ENCODE assay signal across 20 mouse cellular contexts in the genomic region with DNA sequence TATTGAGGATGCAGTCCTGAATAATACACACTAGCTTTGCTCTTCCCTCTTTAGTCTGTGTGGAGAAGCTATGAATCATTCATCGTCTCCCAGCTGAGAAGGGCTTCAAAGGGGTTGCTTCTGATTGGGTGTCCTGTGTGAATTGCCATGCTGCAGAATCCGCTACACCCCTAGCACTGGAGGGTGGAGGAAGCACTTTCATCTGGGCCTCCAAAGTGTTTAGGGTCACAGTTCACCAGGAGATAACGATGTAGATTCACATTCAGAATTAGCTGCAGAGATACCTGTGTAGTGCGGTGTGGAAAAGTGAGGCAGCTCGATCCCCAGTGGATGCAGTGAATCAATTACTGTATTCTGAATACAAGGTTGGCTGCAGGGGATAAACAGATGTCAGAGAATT.
DNase-seq lines count a peak whose midpoint lies in the region; ATAC-seq and TF ChIP-seq lines count a peak whose summit lies in the region.
"Had no signal": no experiment of that assay in that cellular context is flagged by ENCODE, and none has a peak within 500 bp of the region (broad histone marks: within the 10 kb centered on the region; RNA-seq: fewer than 3 reads in every experiment).

No protein-coding gene starts in this region.

- H3K9me3 ChIP-seq in forebrain, postnatal 0 days (ENCODE audit: low read length), result no peaks in the 10 kb centered on the region
- no peaks in the 10 kb centered on the region for H3K9me3 ChIP-seq in midbrain, embryonic 13.5 days
- no peaks in the 10 kb centered on the region for H3K9me3 ChIP-seq in liver, embryonic 11.5 days (ENCODE audit: control insufficient read depth, low read length)
- H3K9me3 ChIP-seq in heart, embryonic 12.5 days (replicated peaks), result no peaks in the 10 kb centered on the region
- H3K9me3 ChIP-seq: embryonic facial prominence, embryonic 10.5 days; liver, embryonic 13.5 days; stomach, embryonic 15.5 days had no signal

- H3K4me3 ChIP-seq in forebrain, postnatal 0 days (ENCODE audit: low read depth, low read length), result no peak overlapping the region
- H3K4me3 ChIP-seq in midbrain, embryonic 13.5 days (replicated peaks), result no peak overlapping the region
- H3K4me3 ChIP-seq in liver, embryonic 11.5 days (ENCODE audit: low read depth, low read length), result no peak overlapping the region
- H3K4me3 ChIP-seq in heart, embryonic 12.5 days, result no peak overlapping the region
- H3K4me3 ChIP-seq: embryonic facial prominence, embryonic 10.5 days; erythroblast, embryonic 14.5 days; liver, embryonic 13.5 days; stomach, embryonic 15.5 days had no signal

- no peak overlapping the region for H3K4me2 ChIP-seq in forebrain, postnatal 0 days (ENCODE audit: low read depth)
- no peak overlapping the region for H3K4me2 ChIP-seq in midbrain, embryonic 13.5 days (replicated peaks)
- H3K4me2 ChIP-seq in liver, embryonic 11.5 days, result no peak overlapping the region
- H3K4me2 ChIP-seq in heart, embryonic 12.5 days, result no peak overlapping the region
- H3K4me2 ChIP-seq: heart, embryonic 11.5 days; liver, embryonic 13.5 days; stomach, embryonic 15.5 days had no signal

- H3K9ac ChIP-seq in forebrain, postnatal 0 days, result no peak overlapping the region
- H3K9ac ChIP-seq in midbrain, embryonic 13.5 days (replicated peaks), result no peak overlapping the region
- H3K9ac ChIP-seq in liver, embryonic 11.5 days (ENCODE audit: low read depth, low read length), result no peak overlapping the region
- no peak overlapping the region for H3K9ac ChIP-seq in heart, embryonic 12.5 days
- H3K9ac ChIP-seq: liver, embryonic 13.5 days; stomach, embryonic 15.5 days had no signal

- H3K36me3 ChIP-seq in forebrain, postnatal 0 days (ENCODE audit: insufficient read depth), result no peaks in the 10 kb centered on the region
- H3K36me3 ChIP-seq in midbrain, embryonic 13.5 days, result no peaks in the 10 kb centered on the region
- no peaks in the 10 kb centered on the region for H3K36me3 ChIP-seq in liver, embryonic 11.5 days (ENCODE audit: control insufficient read depth, insufficient read depth, low read length)
- no peaks in the 10 kb centered on the region for H3K36me3 ChIP-seq in heart, embryonic 12.5 days
- H3K36me3 ChIP-seq: embryonic facial prominence, embryonic 10.5 days; G1E; liver, embryonic 13.5 days; stomach, embryonic 15.5 days had no signal

- 33% methylated on average over 5 of the region's 5 CpGs for WGBS in forebrain, postnatal 0 days
- WGBS in midbrain, embryonic 13.5 days, result 20% methylated on average over 5 of the region's 5 CpGs
- WGBS in liver, embryonic 11.5 days, result 48% methylated on average over 5 of the region's 5 CpGs
- 50% methylated on average over 5 of the region's 5 CpGs for WGBS in heart, embryonic 12.5 days

- no peak overlapping the region for H3K27ac ChIP-seq in forebrain, postnatal 0 days (ENCODE audit: low read depth, low read length)
- H3K27ac ChIP-seq in midbrain, embryonic 13.5 days, result peak overlapping the region; percentile 69; the same call in 1 of the 2 replicates
- H3K27ac ChIP-seq in liver, embryonic 11.5 days (ENCODE audit: low read depth, low read length), result no peak overlapping the region
- no peak overlapping the region for H3K27ac ChIP-seq in heart, embryonic 12.5 days (ENCODE audit: poor library complexity, severe bottlenecking)
- H3K27ac ChIP-seq: embryonic facial prominence, embryonic 10.5 days; liver, embryonic 13.5 days; stomach, embryonic 15.5 days had no signal

- DNase-seq in retina, postnatal 1 day, result peak; percentile 19
- no peak for DNase-seq in retina, embryonic 14.5 days (ENCODE audit: low spot score)
- DNase-seq in forebrain, postnatal 0 days, result no peak
- DNase-seq in liver, embryonic 11.5 days (ENCODE audit: low spot score), result no peak
- no peak for DNase-seq in B cell, adult 2 months
- DNase-seq: cerebellum, adult 9-11 months; gastrocnemius, postnatal 36 days; heart, postnatal 36 days; liver, embryonic 13.5 days; spleen, adult 18-20 months; thymus, adult 2 months had no signal

- H3K4me1 ChIP-seq in forebrain, postnatal 0 days (ENCODE audit: insufficient read depth), result no peaks in the 10 kb centered on the region
- peaks cover 15% of the 10 kb centered on the region for H3K4me1 ChIP-seq in midbrain, embryonic 13.5 days (replicated peaks)
- H3K4me1 ChIP-seq in liver, embryonic 11.5 days (replicated peaks; ENCODE audit: control insufficient read depth, insufficient read depth, low read length), result no peaks in the 10 kb centered on the region
- no peaks in the 10 kb centered on the region for H3K4me1 ChIP-seq in heart, embryonic 12.5 days (replicated peaks)
- H3K4me1 ChIP-seq: embryonic facial prominence, embryonic 10.5 days; liver, embryonic 13.5 days; stomach, embryonic 15.5 days had no signal

- no peak for TF ChIP-seq CTCF in forebrain, postnatal 0 days (IDR thresholded peaks at IDR 0.05; ENCODE audit: low read depth)

- peak; percentile 63 for ATAC-seq in forebrain, postnatal 0 days
- peak; percentile 98 for ATAC-seq in midbrain, embryonic 13.5 days
- no peak for ATAC-seq in liver, embryonic 11.5 days (replicated peaks; ENCODE audit: low FRiP score)
- no peak for ATAC-seq in heart, embryonic 12.5 days (ENCODE audit: insufficient number of reproducible peaks, low FRiP score)
- ATAC-seq: CD4-positive, CD25-positive, alpha-beta regulatory T cell, adult 4 months; intestine, postnatal 0 days had no signal

- H3K27me3 ChIP-seq in forebrain, postnatal 0 days (ENCODE audit: insufficient read depth, low read length), result no peaks in the 10 kb centered on the region
- H3K27me3 ChIP-seq in midbrain, embryonic 13.5 days, result no peaks in the 10 kb centered on the region
- H3K27me3 ChIP-seq in liver, embryonic 11.5 days (replicated peaks; ENCODE audit: control insufficient read depth, insufficient read depth, low read length), result no peaks in the 10 kb centered on the region
- H3K27me3 ChIP-seq in heart, embryonic 12.5 days (replicated peaks), result no peaks in the 10 kb centered on the region
- H3K27me3 ChIP-seq: liver, embryonic 13.5 days; stomach, embryonic 15.5 days had no signal

Comparison
In these comparisons a context has a peak if more than half of its experiments do, and no peak if none do; other contexts are left out.
1. ATAC-seq: peak in forebrain, postnatal 0 days (single experiment) and midbrain, embryonic 13.5 days (single experiment); none in liver, embryonic 11.5 days (single experiment) and heart, embryonic 12.5 days (single experiment).